Mouse (Mus musculus) kidney, postnatal 10 days (tissue): ENCODE measurements at regions not wholly inside any gene's neighbourhood (a gene's known extent, or its start where the extent isn't known, plus 50 kb on each side); places are given as distances from the start of the nearest gene placed in this dataset.
A peak's percentile ranks its signal among the peaks of the same experiment; 100 is the strongest.

Experiments
- DNase-seq: peaks from one replicate; pipeline ENCODE4 v3.0.0; 2021; ENCODE audit warnings: mixed read lengths

DNA sequence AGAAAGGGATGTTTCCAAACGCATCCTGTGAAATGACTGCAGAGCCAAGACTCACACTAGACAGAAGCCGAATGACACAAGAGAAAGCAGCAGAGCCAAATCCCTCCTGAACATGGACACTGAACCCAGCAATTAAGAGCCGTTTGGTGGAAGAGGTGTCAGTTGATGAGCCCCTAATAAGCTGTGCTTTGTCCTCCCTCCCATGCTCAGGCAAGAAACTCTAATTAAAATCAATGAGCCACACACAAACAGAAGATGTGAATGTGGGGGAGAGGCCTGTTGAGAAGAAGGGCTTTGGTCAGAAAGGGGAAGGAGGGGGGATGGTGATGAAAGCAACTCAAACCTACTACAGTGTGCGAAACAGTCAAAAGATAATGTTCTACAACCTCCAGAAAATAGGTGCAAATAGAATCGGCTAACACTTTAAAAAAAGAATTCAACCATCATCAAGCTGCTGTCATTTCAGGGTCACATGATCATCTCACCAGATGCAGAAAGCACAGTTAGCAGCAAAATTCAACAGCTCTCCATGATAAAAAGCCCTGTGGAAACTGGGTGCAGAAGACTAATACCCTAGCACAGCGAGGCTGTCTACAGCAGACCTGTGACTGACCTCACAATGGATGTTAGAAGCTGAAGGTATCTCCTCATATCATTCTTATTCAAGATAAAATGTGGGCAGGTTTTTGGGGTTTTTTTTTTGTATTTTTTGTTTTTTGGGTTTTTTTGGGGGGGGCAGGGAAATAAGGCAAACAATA is 153.2 kb upstream of the Gm15217 start:
- no peak for DNase-seq

DNA sequence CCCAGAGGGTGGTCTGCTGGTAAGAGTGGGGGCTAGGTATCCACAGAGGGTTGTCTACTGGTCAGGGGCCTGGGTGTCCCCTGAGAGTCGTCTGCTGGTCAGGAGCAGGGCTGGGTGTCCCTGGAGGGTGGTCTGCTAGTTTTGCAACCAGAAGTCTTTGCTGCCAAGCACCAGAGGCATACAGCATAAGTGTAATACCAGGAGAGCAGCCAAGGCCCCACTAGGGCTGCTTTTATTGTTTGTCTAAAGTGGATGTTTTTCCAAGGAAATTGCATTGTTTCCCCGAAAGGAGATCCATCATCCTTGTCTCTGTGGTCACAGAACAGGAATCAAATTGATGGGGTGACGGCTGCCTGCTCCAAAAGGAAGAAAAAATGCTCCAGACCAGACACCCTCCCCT is 145.2 kb upstream of the Gm15217 start:
- DNase-seq, result no peak

DNA sequence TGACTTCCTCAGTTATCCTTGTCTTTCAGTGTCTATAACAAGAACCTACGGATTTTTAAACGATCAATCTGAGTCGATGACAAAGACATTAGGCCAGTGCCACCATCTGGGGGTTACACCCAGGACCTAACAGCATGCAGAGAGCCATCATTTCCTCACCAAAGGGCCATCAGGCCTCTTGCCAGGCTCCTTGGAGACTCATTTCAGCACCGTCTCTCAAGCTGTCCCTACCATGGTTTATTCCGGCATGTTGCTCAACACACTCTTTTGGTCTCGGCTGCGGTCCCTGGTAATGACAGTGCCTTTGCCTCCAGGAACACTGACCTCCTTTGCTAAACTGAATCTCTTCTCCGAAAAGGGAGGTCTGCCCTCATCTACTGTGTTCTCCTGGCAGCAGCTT is 144.4 kb upstream of the Gm15217 start:
- no peak for DNase-seq

DNA sequence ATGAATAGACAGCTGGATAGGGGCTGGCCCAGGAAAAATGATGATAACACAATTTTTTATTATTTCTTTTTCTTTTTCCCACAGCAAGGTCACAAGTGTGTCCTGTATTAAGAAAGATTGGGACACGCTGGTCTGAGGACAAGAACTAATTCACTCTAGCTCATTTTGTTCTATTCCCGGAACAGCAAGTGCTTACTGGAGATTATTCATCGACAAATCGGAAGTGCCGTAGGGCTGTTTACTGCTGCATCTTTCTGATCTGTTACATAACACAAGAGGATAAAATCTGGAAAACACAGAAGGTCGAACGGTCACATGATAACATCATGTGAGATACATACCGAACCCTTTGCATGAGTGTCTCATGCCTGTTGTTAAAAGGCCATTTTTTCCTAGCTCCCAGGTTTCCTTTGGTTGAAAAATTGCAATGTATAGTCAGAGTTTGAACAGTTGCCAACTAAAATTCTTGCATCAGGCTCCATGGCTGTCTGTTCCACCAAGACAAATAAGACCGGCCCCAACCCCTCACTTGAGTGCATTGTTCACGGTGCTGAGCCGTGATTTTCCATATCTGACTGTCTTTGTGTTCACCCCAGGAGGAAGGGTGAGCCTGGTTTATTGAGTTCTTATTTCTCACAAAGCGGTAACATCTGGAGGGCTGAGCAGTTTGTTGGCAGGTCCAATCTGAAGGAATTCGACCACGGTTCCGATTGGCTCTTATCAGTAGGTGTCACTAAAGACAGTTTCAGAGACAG is 139.0 kb upstream of the Gm15217 start:
- peak; percentile 33 for DNase-seq

DNA sequence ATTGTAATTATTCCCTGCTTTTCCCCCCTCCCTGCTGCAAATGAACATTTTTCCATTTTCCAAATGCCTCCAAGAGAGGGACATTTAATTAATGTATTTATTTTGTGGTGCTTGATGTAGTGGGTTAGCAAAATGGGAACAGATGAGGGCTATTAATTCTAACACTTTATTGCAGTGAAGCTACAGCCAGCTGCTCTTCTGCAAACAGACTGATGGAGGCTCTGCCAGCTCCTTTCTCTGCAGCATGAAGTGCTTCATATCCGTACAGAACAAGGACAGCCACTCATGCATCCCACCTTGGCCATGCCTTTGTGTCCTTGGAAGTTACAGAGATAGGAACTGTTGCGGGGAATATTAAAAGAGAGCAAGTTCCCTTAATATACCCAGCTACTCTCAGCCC is 138.3 kb upstream of the Gm15217 start:
- DNase-seq, result no peak

DNA sequence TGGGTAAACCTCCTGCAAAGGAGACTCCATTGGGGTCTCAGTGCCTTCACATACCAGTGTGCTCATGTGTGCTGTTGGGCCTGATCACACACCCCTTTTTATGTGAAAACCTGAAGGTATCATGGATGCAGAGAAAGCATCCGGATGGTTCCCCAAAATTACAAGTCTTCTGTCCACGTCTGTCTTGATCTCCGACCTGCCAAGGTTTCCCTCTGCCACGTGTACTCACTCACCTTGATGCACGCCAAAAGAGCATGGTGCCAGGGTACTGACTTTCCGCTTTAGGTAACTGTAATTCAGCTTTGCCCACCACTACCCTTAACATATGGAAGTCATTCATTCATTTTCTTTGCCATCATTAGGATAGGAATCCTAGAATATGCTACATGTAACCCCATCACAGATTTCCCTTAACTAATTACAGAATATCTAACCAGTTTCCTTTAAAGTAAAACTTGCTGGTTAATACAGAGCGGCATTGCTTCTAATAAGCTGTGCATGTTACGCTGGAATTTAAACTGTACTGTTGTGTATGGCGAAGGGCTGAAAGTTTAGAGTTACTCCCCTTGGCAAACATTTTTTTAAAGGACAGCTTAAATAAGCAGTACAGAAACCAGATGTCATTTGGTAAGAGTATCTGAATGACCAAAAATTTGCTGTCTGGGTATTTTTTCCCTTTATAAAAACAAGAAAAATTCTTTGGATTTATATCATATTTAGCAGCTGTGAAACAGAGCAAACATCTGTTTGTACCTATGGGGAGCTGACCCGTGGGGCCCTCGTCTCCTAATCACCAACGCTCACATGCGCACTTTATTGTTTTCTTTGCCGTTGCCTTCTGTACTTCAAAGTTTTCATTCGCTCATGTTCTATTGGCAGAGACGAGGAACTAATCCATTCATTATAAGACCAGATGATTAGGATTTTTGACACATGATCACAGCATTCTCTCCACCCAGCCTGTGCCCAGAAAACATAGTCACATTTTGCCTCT is 131.4 kb upstream of the Gm15217 start:
- DNase-seq, result no peak

DNA sequence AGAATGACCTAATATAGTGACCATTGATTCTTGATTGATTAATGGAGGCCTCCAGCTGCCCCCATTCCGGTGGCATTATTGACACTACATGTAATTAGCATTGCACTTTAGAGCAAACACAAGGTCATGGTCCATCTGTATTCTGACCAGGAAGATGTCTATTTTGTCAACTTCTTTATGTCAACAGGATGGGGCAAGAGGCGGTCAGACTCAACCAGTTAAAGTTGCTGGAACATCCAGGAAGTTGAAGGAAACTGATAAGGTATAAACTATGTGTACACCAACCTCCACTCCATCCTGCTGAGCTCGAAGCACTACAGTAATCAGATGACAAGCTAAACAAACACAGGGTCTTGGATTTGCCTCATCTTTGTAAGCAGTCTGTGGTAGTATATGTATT is 130.1 kb upstream of the Gm15217 start:
- DNase-seq, result no peak

DNA sequence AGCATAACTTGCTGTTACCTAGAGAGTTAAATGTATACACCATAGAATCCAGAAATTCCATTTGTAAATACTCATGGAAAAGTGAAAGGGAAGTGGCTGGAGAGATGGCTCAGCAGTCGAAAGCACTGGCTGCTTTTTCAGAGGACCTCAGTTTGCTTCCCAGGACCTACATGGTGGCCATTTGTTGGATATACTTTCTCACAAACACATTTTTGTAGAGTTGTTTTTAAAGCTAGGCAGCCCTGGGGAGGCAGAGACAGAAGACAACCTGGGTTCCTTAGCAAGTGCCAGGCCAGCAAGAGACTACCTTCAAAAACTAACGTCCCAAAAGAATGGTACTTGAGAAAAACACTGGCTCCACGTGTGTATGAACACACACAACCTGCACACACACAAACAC is 124.0 kb upstream of the Gm15217 start:
- DNase-seq, result no peak

DNA sequence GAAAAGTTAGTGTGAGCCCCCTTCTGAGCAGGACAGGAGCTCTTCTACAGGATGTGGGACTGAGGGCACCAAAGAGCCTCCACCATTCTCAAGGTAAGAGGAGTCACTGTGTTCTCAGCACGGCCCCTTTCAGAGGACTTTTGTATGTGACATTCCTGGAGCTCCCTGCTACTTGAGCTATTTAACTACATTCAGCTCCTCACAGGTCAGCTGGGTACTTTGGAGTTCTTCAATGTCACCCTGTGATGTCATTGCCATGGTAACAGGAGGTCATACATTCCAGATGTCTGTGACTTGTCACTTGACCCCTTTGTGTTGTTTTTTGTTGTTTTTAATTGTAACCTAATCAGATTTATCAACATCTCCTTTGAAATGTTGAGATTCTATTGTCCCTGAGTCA is 122.9 kb upstream of the Gm15217 start:
- no peak for DNase-seq

DNA sequence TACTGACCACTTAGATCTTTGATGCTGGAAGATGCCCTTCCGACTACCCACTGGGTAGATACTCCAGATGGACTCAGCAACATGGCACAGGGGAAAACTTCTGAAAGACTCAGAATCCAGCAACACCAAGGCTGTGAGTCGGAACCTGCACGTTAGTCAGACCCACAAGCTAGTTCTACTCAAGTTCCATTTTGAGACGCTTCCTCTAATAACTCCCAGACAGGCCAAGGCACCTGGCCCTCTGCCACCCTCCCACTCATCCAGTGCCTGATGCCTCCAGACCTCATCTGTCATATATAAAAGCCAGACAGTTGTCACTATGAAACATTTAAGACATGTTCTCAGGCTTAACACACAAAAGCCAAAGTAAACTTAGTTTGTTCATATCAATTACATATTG is 121.9 kb upstream of the Gm15217 start:
- peak; percentile 56 for DNase-seq

DNA sequence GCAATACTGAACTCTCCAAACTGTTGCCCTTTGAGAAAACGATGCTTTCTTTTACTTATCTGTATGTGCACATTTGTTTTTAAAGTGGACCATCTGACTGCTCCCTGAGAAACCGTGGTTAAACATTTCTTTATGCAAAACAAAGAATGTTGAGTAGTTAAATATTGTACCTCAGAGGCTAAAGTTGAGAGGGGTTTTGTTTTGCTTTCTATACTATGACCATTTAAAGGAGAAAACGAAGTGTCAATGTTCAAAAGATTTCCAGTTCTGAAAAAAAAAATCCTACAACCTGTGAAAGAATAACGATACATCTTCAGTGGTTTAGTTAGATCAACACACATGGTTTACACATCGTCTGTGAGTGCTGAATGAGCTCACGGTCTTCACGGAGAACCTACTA is 120.7 kb upstream of the Gm15217 start:
- DNase-seq, result no peak

DNA sequence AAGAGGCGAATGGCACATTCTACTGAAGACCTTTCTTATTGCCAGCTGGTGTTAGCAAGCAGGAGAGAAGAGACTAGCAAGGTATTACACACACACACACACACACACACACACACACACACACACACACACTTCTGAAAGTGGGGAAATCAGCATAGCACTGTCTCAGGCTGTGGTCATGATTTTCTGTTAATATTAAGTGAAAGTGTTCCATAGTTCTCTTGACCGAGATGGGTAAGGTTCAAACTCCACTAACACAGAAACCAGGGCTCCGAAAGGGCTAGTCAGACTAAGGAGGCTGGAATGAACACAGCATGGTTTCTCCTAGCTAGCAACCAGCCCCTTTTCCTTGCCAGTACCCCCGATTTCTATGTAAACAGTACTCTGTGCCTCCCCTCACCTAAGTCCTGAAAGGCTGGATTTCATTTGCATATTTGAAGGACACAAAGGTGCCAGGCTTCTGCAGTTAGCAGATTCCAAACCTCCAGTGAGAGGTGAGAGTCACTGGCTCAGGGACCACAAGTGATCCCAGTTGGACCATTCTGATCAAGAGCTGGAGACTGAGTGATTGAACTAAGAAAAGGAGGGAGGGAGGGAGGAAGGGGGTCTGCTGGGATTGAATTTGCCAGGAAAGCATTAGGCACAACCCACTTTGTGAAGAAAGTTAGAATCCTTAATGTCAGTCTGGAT is 118.8 kb upstream of the Gm15217 start:
- peak; percentile 52 for DNase-seq

DNA sequence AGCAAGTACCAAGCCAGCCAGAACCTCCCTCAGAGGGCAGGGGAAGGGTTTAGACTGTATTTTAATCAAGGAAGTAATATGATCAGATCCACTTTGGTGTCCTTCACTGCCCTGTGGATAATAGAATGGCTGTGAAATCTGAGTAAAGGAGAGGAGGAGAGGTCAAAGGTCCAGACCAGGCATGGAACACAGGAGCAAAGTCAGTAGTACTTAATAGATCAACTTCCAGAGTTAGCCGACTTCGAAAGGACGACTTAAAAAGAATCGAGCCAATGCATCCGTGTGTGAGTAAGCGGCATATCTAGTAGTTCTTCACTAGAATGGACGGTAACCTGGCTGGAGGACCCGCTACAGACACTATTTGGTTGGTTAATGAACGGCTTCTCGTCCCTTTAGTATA is 103.8 kb upstream of the Gm15217 start:
- no peak for DNase-seq

DNA sequence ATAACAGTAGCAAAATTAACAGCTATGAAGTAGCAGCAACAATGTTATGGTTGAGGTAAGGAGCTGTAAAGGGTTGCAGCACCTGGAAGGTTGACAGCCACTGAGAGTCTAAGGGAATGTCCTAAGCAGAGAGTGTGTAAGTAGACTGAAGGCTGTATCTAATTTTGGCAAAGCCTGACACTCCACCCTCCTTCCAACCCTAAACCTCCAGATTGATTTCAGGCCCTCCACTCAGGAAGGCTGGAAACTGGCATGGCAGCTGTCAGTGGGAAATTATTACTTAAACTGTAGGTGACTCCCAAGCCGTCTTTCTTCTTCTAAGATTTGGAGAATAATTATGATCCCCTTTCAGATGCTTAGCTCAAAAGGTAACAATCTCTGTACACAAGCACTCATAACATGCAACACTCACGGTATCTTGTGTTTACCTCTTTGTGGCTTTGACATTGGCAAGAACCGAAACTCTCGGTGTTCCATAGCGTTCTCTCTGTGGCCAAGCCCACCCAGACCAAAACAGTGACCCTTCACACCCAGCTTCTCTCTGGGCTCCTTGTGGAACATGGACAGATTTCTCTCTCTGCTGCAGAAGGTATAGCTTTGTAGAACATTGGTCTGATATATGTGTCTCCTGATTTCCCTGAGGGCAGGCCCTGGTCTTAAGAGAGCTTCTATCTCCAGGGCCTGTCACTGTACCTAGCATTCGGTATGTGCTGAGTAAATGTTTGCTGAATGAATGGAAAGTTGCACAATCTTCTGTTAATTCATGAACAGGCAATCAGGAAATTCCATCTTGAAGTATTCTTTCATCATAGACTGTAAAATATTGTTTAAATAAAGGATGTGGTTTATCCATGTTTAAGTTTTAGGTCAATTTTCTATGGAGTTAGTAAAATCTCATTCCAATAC is 102.0 kb upstream of the Gm15217 start:
- DNase-seq, result no peak

DNA sequence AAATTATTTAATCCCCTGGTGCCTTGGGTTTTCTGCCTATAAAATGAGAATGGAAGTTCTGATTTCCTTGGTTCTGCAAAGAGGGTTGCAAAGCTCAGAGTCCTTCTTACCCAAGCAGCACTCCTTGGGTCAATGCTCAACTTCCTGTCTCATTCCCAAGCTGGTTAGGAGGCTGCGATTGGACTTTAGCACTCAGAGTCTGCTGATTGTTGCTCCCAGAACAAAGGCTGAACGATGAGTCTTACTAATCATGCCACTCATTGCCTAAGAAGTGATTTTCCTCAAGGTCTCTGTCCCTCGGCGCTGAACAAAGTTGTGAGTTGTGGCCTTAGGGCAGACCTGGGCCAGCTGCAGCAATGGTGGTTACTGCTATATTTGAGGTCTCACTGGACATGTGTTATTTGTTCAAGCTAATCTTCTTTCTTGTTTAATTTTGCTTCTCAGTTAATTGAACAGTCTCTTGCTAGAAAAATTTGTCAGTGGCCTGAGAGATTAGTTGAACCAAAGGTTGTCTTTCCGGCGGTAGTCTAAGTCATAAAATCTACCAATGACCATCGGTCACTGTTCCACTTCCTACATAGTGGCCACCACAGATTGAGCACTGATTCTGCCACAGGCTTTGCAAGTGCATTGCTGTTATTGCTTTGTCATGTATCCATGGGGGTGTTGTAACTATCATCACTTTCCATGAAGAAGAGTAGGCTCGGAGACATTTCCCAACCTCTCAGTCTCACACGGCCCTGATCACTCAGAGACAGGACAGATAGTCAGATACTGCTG is 101.2 kb upstream of the Gm15217 start:
- DNase-seq, result peak; percentile 45

DNA sequence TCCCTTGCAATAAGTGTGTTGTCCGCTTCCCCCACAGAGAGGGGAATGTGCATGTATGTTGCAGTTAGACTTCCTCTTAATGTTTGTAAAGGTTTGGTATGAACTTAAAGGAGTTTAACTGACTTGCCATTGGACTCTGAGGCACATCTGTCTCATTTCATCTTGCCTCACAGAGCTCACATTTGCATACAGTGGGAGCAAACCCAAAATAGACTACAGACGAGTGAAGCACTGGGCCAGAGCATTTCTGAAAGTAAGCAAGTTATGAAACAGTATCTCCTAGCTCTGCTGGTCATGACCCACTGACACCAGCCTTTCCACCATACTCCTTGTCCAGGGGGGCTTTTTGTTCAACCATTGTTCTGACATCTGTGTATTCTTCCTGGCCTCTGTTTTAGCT is 86.8 kb upstream of the Gm15217 start:
- DNase-seq, result no peak

DNA sequence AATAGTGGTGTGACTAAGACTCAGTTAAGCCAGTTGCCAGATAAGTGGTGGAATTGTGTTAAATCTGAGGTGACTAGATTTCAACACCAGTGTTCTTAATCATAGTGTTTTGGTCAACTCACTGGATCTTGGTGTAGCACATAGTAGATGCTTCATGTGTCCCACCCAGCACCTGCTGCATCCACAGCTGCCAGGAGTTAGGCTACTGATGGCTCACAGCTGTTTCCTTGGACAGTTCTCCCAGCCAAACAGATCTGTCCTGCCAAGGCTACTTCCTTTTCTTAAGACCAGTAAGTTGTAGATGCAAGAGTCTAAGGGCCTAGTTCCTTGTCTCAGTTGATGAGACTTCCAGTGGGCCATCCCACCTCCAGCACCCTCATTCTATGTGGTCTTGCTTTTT is 82.9 kb upstream of the Gm15217 start:
- peak; percentile 16 for DNase-seq

DNA sequence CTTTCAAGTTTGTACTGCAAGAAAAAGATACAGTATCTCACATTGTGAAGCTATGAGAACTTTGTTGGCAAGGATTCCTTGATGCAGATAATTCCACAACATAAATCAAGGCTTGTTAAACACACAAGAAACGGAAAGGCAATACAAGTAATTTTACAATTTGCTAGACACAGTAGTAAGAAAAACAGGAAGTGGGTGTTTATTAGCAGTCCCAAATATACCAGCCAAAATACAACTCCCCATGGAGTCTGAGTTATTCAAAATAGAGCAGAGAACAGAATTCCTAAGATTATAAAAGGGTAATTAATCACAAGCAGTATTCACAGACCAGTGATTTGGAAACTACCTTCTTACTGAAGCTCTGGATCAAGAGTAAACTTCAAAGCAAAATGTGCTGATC is 78.7 kb upstream of the Gm15217 start:
- DNase-seq, result no peak

DNA sequence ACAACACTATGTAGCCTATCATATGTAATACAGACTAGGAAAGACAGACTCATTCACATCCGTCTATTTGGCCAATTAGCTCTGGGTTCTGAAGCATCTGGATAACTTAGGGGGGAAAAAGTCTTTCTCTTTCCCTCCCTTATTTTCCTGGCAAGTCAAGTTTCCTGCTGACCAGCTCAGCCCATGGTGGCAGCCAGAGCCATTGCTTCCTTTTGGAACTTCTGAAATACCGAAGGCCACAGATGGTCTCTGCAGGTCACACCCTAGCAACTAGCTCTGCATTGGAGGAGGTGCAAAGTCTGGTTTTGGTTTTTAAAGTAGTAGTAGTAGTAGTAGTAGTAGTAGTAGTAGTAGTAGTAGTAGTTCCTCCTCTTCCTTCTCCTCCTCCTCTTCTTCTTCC is 76.6 kb upstream of the Gm15217 start:
- no peak for DNase-seq

DNA sequence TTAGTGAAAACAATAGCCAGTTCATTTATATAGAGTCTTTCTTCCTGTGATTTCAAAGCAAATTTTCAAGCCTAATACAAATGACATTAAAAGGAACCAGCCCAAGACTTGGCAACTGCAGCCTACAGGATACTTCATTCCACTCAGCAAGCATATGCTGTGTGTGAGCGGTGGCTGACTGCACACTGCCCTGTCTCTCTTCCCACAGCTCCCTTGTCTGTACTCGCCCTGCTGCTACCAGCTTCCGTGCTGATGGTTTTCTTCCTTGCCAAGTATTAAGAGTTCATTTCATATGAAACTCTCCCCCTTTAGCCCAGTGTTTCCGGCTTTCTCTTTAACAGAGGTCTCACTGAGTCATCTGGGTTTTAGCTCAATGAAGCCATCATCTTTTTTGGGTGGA is 73.9 kb upstream of the Gm15217 start:
- peak; percentile 28 for DNase-seq

DNA sequence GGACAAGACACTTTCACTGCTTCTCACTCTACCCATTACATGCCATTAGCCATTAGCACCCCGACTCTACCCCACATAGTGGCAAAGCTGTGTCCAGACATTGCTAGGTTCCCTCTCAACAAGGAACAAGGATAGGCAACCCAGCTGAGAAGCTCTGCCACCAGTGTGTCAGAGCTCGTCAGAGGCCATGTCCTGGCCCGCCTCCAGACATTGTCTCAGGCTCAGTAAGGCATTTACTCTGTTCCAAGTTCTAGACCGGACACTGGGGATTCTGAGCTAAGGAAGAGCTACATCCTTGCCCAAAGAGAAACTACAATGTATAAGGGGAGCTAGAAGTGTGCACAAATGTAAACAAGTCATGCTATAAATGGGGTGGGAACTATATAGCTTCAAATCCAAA is 66.2 kb upstream of the Gm15217 start:
- no peak for DNase-seq
